Mouse (Mus musculus) adipocyte (in vitro differentiated cells): ENCODE results near the gene Qsox2.

Source experiments
- DNase-seq: peaks from one replicate; pipeline ENCODE4 v3.0.0-alpha.2; 2016; ENCODE audit warnings: low spot score

Qsox2 gene

GRCm38 (mm10) chr2:26225242-26225641 is 12.1 kb downstream of the Qsox2 start:
- no peak for DNase-seq

DNA sequence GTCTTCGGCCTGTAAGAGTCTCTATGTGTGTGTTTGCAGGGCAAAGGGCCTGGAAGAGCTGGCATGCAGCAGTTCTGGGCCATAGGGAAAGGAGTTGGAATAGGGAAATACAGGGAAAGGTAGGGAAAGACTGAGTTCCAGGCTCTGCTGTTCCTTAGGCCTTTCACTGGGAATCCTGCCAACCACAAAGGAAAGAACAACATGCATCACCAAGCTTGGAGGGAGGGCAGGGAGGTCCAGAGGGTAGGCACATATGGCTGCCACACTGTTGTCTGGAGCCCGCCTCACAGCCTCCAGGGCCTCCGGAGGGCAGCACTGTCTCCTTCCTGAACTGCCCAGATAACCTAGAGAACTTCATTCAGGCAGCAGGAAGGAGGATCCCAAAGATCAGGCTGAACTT is 13.4 kb downstream of the Qsox2 start:
- DNase-seq: peak; percentile 84

GRCm38 (mm10) chr2:26214526-26214925 is 22.8 kb downstream of the Qsox2 start:
- DNase-seq: peak; percentile 55

GRCm38 (mm10) chr2:26209566-26209965 is 27.8 kb downstream of the Qsox2 start:
- DNase-seq: no peak

DNA sequence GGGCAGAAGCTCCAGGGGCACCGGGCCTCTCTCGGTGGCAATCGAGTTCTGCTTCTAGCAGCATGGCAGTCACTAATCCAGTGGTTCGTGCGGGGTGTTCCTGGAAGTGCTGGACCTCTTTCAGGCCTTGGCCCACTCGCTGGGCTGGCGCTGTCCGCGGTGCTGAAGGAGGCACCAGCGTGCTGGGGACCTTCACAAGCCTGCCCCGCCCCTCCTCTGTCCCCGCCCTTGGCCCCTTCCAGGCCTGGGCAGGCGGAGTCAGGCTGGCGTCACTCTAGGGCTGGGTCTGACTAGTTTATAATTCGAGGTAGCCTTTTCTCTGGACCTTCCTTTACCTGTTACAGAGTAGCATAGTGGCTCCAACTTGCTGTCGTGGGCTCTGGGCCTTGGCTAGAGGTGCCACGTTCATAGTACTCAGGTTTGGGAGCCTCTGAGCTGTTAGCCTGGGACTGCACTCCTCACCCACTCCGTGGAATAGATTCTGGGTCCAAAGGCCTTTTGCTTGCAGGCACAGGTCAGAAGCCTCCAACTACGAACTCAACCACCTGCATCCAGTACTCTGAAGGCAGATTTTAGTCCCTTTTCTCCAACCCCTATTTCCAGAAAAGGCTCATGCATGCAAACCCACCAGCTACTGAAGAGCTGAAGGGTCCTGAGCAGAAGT is 29.1 kb downstream of the Qsox2 start, which contains the start of gene Lhx3:
TSS of gene Lhx3 (minus strand) at position 164 of the 664 bp plus-strand sequence.
- peak; percentile 75 for DNase-seq

DNA sequence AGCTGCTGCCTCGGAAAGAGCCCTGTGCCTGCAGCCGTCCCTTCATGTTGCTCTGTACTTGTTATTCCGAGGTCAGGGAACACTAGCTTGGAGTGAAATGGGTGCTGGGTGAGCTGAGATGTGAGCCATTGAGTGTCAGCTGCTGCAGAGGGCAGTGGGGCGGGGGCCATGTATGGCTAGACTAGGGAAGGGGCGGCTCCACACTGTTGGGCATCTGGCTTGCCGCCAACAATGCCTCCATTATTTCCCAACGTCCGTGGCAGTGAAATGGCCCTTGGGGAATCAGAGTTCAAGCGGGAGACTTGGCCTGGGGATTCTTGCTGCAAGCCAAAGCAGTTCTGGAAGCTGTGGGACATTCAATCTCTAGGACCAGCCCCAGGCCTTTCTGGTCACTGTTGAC is 29.8 kb downstream of the Qsox2 start:
- peak; percentile 90 for DNase-seq

GRCm38 (mm10) chr2:26205761-26206160 is 31.6 kb downstream of the Qsox2 start:
- no peak for DNase-seq

GRCm38 (mm10) chr2:26205126-26205525 is 32.2 kb downstream of the Qsox2 start:
- DNase-seq: peak; percentile 54

DNA sequence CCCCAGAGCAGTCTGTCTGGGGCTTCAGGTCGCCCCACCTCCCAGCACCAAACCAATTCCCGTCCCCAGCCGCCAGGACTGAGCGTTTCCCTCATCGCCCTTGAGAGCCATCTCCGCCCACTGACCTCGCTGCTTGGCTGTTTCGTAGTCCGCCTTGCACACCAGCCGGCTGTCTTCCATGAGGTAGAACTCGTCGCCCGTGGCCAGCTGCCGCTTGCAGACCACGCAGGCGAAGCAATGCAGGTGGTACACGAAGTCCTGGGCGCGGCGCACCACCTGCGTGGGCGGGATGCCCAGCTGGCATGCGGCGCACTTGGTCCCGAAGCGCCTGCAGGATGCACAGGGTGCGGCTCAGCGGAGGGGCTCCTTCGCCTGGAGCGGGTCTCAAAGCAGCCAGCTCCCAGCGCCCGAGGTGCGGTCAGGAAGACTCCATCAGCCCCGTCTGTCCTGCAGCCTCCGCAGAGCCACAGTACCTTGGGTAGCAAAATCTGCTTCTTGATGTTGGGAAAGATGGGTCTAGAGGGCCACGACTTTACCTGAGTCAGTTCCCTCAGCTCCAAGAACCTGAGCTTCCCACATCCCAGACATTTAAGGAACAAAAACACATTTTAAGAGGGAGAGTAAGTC is 34.4 kb downstream of the Qsox2 start:
- no peak for DNase-seq

DNA sequence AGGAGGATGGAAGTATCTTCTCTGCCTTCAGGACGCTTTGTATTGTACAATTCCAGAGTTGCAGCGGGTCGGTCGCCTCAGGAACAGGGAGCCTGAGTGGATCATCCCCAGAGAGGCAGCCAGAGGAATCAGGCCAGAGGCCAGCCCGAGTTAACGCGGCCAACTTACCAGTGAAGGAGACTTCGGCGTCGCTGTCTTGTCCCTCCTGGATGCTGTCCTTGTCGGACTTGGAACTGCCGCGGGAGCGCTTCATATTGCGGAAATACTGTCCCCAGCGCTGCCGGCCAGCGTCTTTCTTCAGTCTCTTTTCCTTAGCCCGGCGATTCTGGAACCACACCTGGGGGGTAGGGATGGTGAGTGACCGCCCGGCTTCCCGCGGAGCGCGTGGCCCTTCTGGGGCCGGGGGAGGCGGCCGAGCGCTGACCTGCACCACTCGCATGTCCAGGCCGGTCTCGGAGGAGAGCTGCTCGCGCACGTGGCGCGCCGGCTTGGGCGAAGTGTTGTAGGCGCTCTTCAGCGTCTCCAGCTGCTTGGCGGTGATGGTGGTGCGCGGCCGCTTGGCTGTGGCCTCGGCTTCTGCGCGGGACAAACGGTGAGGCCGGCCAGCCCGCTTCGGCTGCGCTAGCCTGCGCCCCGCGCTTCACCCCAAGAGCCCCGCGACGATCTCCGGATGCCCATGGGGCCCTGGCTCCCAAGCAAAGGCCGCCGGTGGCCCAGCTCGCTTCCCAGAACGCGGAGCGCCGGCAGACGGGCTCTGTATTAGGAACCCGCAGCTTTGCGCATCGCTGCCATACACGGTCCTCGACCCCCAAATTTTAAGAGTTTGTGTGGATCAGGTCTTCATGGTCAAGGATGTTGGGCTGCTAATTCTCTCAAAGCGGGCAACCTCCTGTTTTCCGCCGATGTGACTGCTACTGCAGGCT is 35.1 kb downstream of the Qsox2 start:
- peak; percentile 26 for DNase-seq

DNA sequence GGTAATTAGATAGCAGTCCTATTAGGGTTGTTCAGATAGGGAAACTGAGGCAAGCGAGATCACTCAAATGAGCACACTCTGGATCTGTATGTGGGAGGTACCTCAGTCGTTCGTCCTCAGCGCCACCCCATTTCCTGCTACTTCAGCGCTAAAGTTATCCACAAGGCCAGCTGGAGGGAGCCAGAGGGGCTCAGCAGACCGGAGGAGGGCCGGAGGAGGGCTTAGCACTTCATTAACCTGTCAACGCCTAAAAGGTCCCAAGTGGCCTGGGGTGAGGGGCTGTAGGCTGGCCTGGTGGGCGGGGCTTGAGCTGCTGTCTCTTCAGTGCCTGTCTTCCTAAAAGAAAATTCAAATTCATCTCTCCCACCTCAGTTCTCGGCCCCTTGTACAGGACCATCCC is 38.8 kb downstream of the Qsox2 start:
- no peak for DNase-seq

DNA sequence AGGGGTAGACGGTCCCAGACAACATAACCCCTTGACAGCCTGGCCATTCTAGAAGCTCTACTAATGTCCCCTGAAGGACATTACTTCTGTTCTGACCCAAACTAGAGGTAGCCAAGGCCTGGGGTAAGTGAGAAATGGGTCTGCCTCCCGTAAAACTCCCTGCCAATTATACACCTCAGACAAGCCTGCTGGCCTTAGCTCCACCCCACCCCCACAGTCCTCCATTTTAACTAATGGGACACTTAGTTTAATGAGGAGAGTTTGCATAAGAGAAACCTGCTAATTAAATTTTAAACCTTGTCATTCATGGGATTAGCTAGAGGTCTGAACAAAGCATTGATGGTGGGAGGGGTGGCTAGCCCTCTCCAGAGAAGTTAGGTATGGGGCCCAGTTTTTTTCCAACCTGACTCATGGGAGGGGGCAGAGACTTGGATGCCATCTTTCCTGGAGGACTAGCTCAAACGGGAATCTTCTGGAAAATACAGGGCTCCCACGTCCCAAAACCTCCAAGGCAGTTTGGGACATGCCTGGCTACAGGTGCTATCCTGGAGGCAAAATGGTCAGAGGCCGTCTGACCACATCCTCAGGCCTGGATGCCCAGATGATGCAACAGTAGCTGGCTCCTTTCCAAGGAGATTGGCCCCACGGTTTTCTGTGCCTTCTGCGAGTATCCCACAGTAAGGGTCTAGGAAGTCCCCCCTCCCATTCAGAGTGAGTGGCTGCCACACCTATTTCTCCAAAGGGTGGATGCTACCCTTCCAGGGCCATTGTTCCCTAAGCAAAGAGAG is 42.6 kb downstream of the Qsox2 start:
- peak; percentile 10 for DNase-seq

GRCm38 (mm10) chr2:26188517-26188916 is 48.8 kb downstream of the Qsox2 start:
- DNase-seq: no peak

DNA sequence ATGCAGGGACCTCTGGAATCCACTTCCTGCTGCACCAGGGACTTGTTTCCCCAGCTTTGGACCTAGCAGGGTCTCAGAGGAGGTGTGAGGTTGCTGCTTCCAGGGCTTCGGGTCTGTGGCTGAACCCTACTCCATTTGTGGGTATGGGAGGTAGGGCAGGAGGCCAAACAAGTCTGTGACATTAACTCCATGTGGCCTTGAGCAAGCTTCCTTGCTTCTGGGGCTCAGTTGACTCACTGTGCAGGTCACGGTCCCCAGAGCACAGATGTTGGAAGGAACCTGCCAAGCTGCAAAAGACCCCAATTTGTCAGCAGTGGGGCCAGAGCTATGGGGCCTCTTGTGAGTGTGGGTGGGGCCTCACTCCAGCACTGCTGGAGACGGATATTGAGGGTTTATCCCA is 53.0 kb downstream of the Qsox2 start:
- no peak for DNase-seq

- peak; percentile 47 for DNase-seq
Observed at GRCm38 (mm10) chr2:26182646-26183045, 54.7 kb downstream of the Qsox2 start.

GRCm38 (mm10) chr2:26177189-26177588 is 60.1 kb downstream of the Qsox2 start:
- no peak for DNase-seq

- no peak for DNase-seq
Observed at GRCm38 (mm10) chr2:26176731-26177130, 60.6 kb downstream of the Qsox2 start.

- no peak for DNase-seq
Observed at GRCm38 (mm10) chr2:26175191-26175590, 62.1 kb downstream of the Qsox2 start.

GRCm38 (mm10) chr2:26172166-26172565 is 65.2 kb downstream of the Qsox2 start:
- no peak for DNase-seq

GRCm38 (mm10) chr2:26170376-26170775 is 66.9 kb downstream of the Qsox2 start:
- DNase-seq: no peak

DNA sequence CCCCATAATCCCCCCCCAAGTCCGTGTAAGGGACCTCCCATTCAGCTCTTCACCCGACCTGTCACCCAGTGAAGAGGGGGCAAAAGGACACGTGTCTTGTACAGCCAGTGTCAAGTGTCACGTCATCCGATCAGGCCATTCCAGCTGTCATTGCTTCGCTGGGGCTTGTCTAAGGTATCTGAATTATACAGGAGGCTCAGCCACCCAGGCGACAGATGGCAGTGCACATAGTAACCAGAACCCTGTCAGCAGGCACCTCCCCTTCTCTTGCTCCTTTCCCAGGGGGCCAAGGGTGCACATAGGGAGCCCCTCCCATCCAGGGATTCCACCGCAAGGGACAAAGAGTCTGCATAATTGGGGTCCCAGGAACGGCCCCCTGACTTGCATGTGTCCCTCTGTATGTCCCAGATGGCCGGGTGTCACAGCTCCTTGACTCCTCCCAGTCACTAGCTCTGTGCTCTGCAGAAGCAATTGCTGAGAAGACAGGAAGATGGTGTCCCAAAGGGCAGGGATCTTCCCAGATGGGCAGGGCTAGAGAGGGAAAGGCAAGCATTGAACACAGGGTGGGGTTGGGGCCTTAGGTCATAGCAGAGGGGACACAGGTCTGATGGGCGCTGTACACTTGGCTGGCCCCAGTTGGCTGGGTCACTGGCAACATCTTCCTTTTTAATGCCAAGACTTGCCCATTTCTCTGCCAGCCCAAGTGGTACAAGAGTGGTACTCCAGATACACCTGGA is 68.3 kb downstream of the Qsox2 start:
- no peak for DNase-seq
